Mouse (Mus musculus) testis, postnatal 14 days (tissue): Measurements from ENCODE around the gene Nucb1.
A peak's percentile ranks its signal among the peaks of the same experiment; 100 is the strongest.
"Not testable (repeated sequence)": the region's sequence is repeated elsewhere in the genome, so short reads cannot be mapped to it uniquely, and the experiment has no call there.

ENCODE experiments used
- DNase-seq: peaks from one replicate; pipeline ENCODE4 v3.0.0; 2021; ENCODE audit warnings: low spot score

The Nucb1 gene

GRCm38 (mm10) chr7:45509912-45510787, at the start of gene Nucb1:
Gene Nucb1, minus strand, starts transcription at chr7:45510406.
- DNase-seq: peak; percentile 92

GRCm38 (mm10) chr7:45558907-45559306, 48.7 kb upstream of the Nucb1 start:
- no peak for DNase-seq

- peak; percentile 62 for DNase-seq
Observed at GRCm38 (mm10) chr7:45555787-45556186, 45.6 kb upstream of the Nucb1 start.

- DNase-seq: no peak
Observed at GRCm38 (mm10) chr7:45554744-45555143, 44.5 kb upstream of the Nucb1 start, which contains the start of gene Hsd17b14. Gene Hsd17b14, plus strand, starts transcription at chr7:45554893.

GRCm38 (mm10) chr7:45553990-45554389, 43.8 kb upstream of the Nucb1 start:
- no peak for DNase-seq

- no peak for DNase-seq
Observed at GRCm38 (mm10) chr7:45553519-45553918, 43.3 kb upstream of the Nucb1 start.

GRCm38 (mm10) chr7:45551512-45551883, 41.3 kb upstream of the Nucb1 start:
- no peak for DNase-seq

- DNase-seq: no peak
Observed at GRCm38 (mm10) chr7:45550821-45551511, 40.8 kb upstream of the Nucb1 start.

GRCm38 (mm10) chr7:45549641-45550436, 39.6 kb upstream of the Nucb1 start:
- no peak for DNase-seq

GRCm38 (mm10) chr7:45544525-45544924, 34.3 kb upstream of the Nucb1 start:
- DNase-seq: no peak

- no peak for DNase-seq
Observed at GRCm38 (mm10) chr7:45540213-45540612, 30.0 kb upstream of the Nucb1 start.

GRCm38 (mm10) chr7:45539095-45539494, 28.9 kb upstream of the Nucb1 start:
- no peak for DNase-seq

- DNase-seq: no peak
Observed at GRCm38 (mm10) chr7:45538163-45539041, 28.2 kb upstream of the Nucb1 start.

GRCm38 (mm10) chr7:45537602-45538001, 27.4 kb upstream of the Nucb1 start:
- no peak for DNase-seq

GRCm38 (mm10) chr7:45535676-45536075, 25.5 kb upstream of the Nucb1 start:
- no peak for DNase-seq

- no peak for DNase-seq
Observed at GRCm38 (mm10) chr7:45530643-45531042, 20.4 kb upstream of the Nucb1 start.

GRCm38 (mm10) chr7:45529461-45529860, 19.3 kb upstream of the Nucb1 start:
- DNase-seq: no peak

- not testable (repeated sequence) for DNase-seq
Observed at GRCm38 (mm10) chr7:45527169-45527568, 17.0 kb upstream of the Nucb1 start.

- DNase-seq: no peak
Observed at GRCm38 (mm10) chr7:45526474-45527120, 16.4 kb upstream of the Nucb1 start.

- DNase-seq: peak; percentile 90
Observed at GRCm38 (mm10) chr7:45525809-45526473, 15.7 kb upstream of the Nucb1 start, which contains the start of the genes Ppp1r15a and Plekha4. Gene Ppp1r15a, minus strand, starts transcription at chr7:45526268. Gene Plekha4, plus strand, starts transcription at chr7:45526330.
